Mouse (Mus musculus) c-Kit-positive CD71-negative TER-119-negative erythroid progenitor cells, embryonic 14.5 days (primary cell): Measurements from ENCODE around the gene Cldn12.

Source experiments
- DNase-seq: peaks from one replicate; pipeline ENCODE4 v3.0.0-alpha.2; 2013; ENCODE audit warnings: low read depth

Cldn12 gene

DNA sequence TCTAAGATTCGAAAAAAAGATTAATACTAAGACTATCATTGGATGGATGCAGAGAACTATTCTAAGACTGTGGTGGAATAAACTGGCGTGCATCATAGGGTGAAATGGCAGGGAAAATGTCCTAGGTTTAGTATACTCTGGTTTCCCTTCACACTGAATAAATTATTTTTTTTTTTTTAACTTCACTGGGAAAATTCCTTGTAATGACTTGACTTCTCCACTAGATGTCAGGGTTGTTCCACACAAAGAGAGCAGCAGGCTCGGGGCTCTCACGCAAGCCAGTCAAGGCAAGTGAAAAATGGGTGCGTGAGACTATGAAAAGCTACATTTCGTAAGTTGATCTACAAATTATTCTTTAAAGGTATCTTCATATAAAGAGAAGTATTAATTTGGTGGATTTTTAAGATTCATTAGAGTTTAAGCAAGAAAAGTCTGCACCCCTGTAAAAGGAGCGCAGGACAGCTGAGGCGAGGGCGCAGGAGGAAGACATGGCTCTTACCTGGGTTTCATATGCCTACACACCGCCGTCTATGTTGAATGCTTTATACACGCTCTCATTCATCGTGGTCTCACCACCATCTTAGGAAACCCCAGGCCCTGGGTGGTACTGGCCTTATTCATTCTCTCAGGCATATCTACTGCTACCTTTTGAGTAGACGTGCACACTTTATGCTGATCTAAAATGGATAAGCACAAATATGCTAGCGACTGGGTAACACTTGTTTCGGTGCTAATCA is 20.3 kb downstream of the Cldn12 start:
- DNase-seq: peak; percentile 24

DNA sequence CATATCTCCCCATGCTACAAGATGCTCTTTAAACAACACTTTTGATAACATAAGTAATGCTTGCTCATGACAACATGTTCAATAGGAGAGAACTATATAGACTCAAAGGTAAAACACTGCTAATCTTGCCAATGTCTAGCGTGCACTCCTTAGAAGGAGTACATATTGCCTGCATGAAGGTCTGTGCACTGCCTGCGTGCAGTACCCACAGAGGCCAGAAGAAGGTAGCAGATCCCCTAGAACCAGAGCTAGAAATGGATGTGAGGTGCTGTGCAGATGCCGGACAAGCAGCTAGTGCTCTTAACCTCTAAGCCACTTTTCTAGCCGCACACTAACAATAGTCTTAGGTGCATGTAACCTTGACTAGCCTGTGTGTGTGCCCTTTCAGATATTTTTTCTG is 22.6 kb downstream of the Cldn12 start:
- no peak for DNase-seq

DNA sequence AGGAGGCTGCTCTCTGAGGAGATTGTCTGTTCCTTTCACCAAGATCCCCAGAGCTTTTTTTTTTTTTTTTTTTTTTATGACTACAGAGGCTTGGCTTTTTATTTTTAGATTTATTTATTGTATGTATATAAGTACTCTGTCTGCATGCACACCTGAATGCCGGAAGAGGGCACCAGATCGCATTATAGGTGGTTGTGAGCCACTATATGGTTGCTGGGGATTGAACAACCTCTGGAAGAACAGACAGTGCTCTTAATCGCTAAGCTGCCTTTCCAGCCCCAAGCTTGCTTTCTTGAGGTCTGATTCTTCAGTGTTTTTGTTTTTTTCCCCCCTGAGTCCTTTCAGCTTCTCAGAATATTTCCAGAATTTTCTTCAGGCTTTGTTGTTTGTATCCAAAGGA is 28.7 kb downstream of the Cldn12 start:
- no peak for DNase-seq

DNA sequence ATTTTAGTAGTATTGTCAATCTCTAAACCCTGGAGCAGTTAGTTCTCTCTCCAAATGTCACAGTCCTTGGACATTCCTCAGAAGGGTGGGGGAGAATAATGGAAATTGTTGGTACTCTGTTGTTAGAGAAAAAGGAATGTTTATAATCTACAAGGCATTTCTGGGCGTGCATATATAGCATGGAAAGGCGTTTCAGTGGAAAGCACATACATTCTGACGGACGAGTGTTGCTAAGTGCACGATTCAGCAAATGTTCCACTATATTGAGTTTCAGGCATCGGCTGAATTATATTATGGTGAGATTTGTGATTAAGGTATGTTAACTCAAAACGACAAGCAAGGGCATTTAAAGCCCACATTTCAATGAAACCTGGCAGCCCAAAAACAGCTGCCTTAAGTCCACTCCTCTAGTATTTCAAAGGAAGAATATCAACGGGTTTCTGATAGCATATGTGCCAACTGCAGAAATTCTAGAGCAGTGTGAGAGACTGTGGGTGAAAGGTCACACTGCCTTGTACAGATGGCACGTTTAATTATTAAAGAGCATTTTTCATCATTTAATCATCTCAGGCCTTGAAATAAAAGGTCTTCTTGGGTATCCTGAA is 31.4 kb downstream of the Cldn12 start:
- DNase-seq: no peak

DNA sequence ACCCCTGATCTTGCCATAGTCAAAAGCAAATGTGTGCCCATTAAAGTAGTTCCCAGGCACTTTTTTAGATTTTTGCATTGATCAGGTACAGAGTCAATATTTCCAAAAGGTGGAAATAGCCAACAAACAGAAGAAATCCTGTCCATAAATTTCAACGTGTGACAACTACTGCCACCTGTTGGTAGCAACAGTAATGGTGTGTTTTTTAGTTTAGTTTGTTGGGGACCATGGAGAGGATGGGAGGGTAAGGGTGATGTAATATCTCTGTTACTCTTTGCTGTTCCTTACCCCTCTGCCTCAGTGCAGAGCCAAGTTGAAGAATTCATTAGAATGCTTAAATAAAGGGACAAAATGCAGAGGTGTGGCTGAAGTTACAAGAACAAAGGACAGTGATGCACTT is 33.1 kb downstream of the Cldn12 start:
- DNase-seq: peak; percentile 16

DNA sequence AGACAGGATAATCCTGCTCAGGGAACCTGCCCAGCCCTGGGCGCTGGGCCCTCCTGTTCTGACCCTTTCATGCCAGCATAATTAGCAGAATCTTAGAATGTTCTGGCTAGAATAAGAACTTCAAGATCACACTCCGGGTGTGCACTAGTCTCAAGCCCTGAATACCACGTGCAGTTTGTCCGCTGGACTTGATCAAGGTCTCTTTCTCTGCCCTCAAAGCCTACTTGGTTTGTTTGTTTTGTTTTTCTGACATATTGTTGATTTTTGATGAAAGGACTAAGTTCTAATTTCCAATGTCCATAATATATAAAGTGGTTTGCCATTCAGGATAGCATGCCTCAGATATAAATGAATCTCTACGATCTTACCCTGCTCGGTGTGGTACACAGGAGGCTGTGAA is 35.7 kb downstream of the Cldn12 start, which contains the start of gene 1700015F17Rik:
Gene 1700015F17Rik (minus strand): TSS at position 101 of the 400 bp plus-strand sequence.
- no peak for DNase-seq

DNA sequence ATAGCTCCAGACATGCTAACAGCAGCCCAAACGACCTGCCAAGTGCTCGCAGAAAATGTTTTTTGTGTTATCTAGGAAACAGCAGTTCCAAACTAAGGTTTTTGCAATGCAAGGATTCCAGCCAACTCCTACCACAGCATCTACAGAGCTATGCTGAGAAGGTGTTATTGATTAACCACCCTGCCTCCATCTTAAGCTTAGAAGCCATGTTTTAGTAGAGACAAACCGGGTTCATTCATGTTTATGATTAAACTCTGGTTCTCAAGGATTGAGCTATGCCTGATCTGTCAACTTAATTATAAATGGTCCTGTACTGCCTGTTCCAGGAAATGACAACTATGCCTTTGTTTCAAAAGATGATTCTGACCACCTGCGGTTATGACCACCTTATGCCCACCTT is 38.6 kb downstream of the Cldn12 start:
- DNase-seq: no peak

DNA sequence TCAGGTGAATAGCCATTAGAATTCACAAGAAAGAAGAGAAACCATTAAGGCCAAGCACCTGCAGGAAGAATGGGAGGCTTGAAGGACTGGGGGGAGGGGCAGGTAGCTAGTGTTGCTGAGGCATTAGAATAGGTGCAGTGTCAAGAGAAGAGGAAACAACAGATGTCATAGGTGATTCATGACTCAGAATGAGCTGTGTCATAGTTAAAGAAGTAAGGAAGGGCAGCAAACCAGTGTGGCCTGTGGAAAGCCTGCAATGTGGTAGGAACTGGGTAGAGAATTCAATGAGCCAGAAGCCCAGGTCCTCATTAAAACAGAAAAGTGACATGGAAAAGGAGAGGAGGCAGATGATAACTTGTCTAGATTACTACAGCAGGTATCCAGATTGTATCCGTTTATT is 49.5 kb downstream of the Cldn12 start:
- DNase-seq: no peak
